Mouse (Mus musculus) stomach, embryonic 16.5 days (tissue): ENCODE measurements at regions not wholly inside any gene's neighbourhood (a gene's known extent, or its start where the extent isn't known, plus 50 kb on each side); places are given as distances from the start of the nearest gene placed in this dataset.

Experiments
- ATAC-seq: fragments of 200-750 bp; cut with Nextera tagmentation; 2 replicates; pipeline ENCODE4 v1.8.0; 2017; ENCODE audit warnings: moderate number of reproducible peaks, moderate TSS enrichment; ENCODE audit not compliant: insufficient read depth, low FRiP score
- H3K27ac ChIP-seq: fragments of 300-500 bp; sonication (generic); 2 replicates; pipeline ENCODE4 v1.5.1; 2014; ENCODE audit warnings: low read length
- H3K27me3 ChIP-seq: fragments of 300-500 bp; sonication (generic); 2 replicates; pipeline ENCODE4 v1.6.1; 2014; ENCODE audit warnings: low read length, control low read depth, mixed read lengths; ENCODE audit not compliant: control insufficient read depth, insufficient read depth
- H3K36me3 ChIP-seq: fragments of 300-500 bp; sonication (generic); 2 replicates; pipeline ENCODE4 v1.6.1; 2014; ENCODE audit warnings: low read length; ENCODE audit not compliant: control insufficient read depth, insufficient read depth
- H3K4me1 ChIP-seq: fragments of 300-500 bp; sonication (generic); 2 replicates; pipeline ENCODE4 v1.6.1; 2014; ENCODE audit warnings: low read length, control low read depth, mixed read lengths; ENCODE audit not compliant: control insufficient read depth, insufficient read depth
- H3K4me2 ChIP-seq: fragments of 300-500 bp; sonication (generic); 2 replicates; pipeline ENCODE4 v1.6.1; 2014; ENCODE audit warnings: low read depth, low read length, mixed read lengths
- H3K4me3 ChIP-seq: fragments of 300-500 bp; sonication (generic); replicated peaks from 2 replicates; pipeline ENCODE4 v1.5.1; 2014; ENCODE audit warnings: mild to moderate bottlenecking, low read length
- H3K9ac ChIP-seq: fragments of 300-500 bp; sonication (generic); 2 replicates; pipeline ENCODE4 v1.6.1; 2014; ENCODE audit warnings: low read length
- H3K9me3 ChIP-seq: fragments of 300-500 bp; sonication (generic); replicated peaks from 2 replicates; pipeline ENCODE4 v1.6.1; 2016; ENCODE audit warnings: low read length, control low read depth; ENCODE audit not compliant: control insufficient read depth
- WGBS: fragments of 180-500 bp; shearing (Covaris S2); extraction: QIAGEN DNeasy Blood & Tissue Kit; methylation state at CpG from one replicate; pipeline ENCODE4 v1.1.7; 2014; 5-methylcytosine and 5-hydroxymethylcytosine counted together

GRCm38 (mm10) chr3:144049270-144049669 lies 155.8 kb downstream of the Lmo4 start:
- Histone ChIP-seq H3K36me3 (no peaks in the 10 kb centered on the region), H3K9me3 (no peaks in the 10 kb centered on the region), H3K4me2 (no peak overlapping the region), H3K27me3 (no peaks in the 10 kb centered on the region), H3K9ac (no peak overlapping the region), H3K4me1 (no peaks in the 10 kb centered on the region), H3K27ac (no peak overlapping the region), H3K4me3 (no peak overlapping the region)
- ATAC-seq: no peak
- WGBS: 66% methylated on average over 4 of the region's 4 CpGs

GRCm38 (mm10) chr3:144044366-144044765 lies 160.7 kb downstream of the Lmo4 start:
- no peak overlapping the region for H3K4me3 ChIP-seq
- H3K4me2 ChIP-seq: no peak overlapping the region
- H3K27me3 ChIP-seq: no peaks in the 10 kb centered on the region
- no peak for ATAC-seq
- no peaks in the 10 kb centered on the region for H3K36me3 ChIP-seq
- no peaks in the 10 kb centered on the region for H3K4me1 ChIP-seq
- no peak overlapping the region for H3K9ac ChIP-seq
- 77% methylated on average over 2 of the region's 2 CpGs for WGBS
- H3K9me3 ChIP-seq: no peaks in the 10 kb centered on the region
- H3K27ac ChIP-seq: no peak overlapping the region

- no peaks in the 10 kb centered on the region for H3K27me3 ChIP-seq
- H3K4me1 ChIP-seq: no peaks in the 10 kb centered on the region
- no peaks in the 10 kb centered on the region for H3K36me3 ChIP-seq
- no peak overlapping the region for H3K4me2 ChIP-seq
- no peak for ATAC-seq
- H3K9me3 ChIP-seq: no peaks in the 10 kb centered on the region
- 74% methylated on average over 5 of the region's 5 CpGs for WGBS
- H3K9ac ChIP-seq: no peak overlapping the region
- H3K4me3 ChIP-seq: no peak overlapping the region
- no peak overlapping the region for H3K27ac ChIP-seq
Measured at GRCm38 (mm10) chr3:144041788-144042187, 163.2 kb downstream of the Lmo4 start.

GRCm38 (mm10) chr3:144039498-144039897 lies 165.5 kb downstream of the Lmo4 start:
- no peaks in the 10 kb centered on the region for H3K4me1 ChIP-seq
- ATAC-seq: no peak
- H3K4me3 ChIP-seq: no peak overlapping the region
- no peak overlapping the region for H3K9ac ChIP-seq
- H3K27ac ChIP-seq: no peak overlapping the region
- no peaks in the 10 kb centered on the region for H3K27me3 ChIP-seq
- no peaks in the 10 kb centered on the region for H3K36me3 ChIP-seq
- no peak overlapping the region for H3K4me2 ChIP-seq
- no peaks in the 10 kb centered on the region for H3K9me3 ChIP-seq
- WGBS: 80% methylated on average over 3 of the region's 3 CpGs

- Histone ChIP-seq H3K4me3 (no peak overlapping the region), H3K4me1 (no peaks in the 10 kb centered on the region), H3K27me3 (no peaks in the 10 kb centered on the region), H3K27ac (no peak overlapping the region), H3K9ac (no peak overlapping the region), H3K36me3 (no peaks in the 10 kb centered on the region), H3K9me3 (no peaks in the 10 kb centered on the region), H3K4me2 (no peak overlapping the region)
- 94% methylated on average over 1 of the region's 1 CpGs for WGBS
- ATAC-seq: no peak
Measured at GRCm38 (mm10) chr3:144029611-144030010, 175.4 kb downstream of the Lmo4 start.

GRCm38 (mm10) chr3:144029121-144029520 lies 175.9 kb downstream of the Lmo4 start:
- Histone ChIP-seq H3K27me3 (no peaks in the 10 kb centered on the region), H3K4me1 (no peaks in the 10 kb centered on the region), H3K9me3 (no peaks in the 10 kb centered on the region), H3K27ac (no peak overlapping the region), H3K9ac (no peak overlapping the region), H3K4me2 (no peak overlapping the region), H3K36me3 (no peaks in the 10 kb centered on the region), H3K4me3 (no peak overlapping the region)
- 79% methylated on average over 3 of the region's 3 CpGs for WGBS
- no peak for ATAC-seq

- whole genome bisulfite sequencing: 85% methylated on average over 6 of the region's 6 CpGs
- ATAC-seq: no peak
Measured at GRCm38 (mm10) chr3:144027134-144027980, 177.7 kb downstream of the Lmo4 start.

GRCm38 (mm10) chr3:144025451-144026125 lies 179.4 kb downstream of the Lmo4 start:
- H3K4me3 ChIP-seq: no peak overlapping the region
- ATAC-seq: no peak
- no peak overlapping the region for H3K4me2 ChIP-seq
- no peak overlapping the region for H3K9ac ChIP-seq
- H3K4me1 ChIP-seq: no peaks in the 10 kb centered on the region
- H3K27me3 ChIP-seq: no peaks in the 10 kb centered on the region
- WGBS: 60% methylated on average over 14 of the region's 14 CpGs
- H3K36me3 ChIP-seq: no peaks in the 10 kb centered on the region
- H3K27ac ChIP-seq: no peak overlapping the region
- no peaks in the 10 kb centered on the region for H3K9me3 ChIP-seq

More at GRCm38 (mm10) chr3:144027134-144027980, 177.7 kb downstream of the Lmo4 start:
- H3K27me3 ChIP-seq: no peaks in the 10 kb centered on the region
- no peaks in the 10 kb centered on the region for H3K9me3 ChIP-seq
- no peak overlapping the region for H3K4me2 ChIP-seq
- H3K9ac ChIP-seq: no peak overlapping the region
- no peaks in the 10 kb centered on the region for H3K36me3 ChIP-seq
- H3K4me3 ChIP-seq: no peak overlapping the region
- no peak overlapping the region for H3K27ac ChIP-seq
- H3K4me1 ChIP-seq: no peaks in the 10 kb centered on the region

GRCm38 (mm10) chr3:144024216-144024615 lies 180.8 kb downstream of the Lmo4 start:
- 69% methylated on average over 5 of the region's 5 CpGs for WGBS
- no peak for ATAC-seq
- Histone ChIP-seq H3K36me3 (no peaks in the 10 kb centered on the region), H3K4me1 (no peaks in the 10 kb centered on the region), H3K4me2 (no peak overlapping the region), H3K4me3 (no peak overlapping the region), H3K9ac (no peak overlapping the region), H3K27me3 (no peaks in the 10 kb centered on the region), H3K27ac (no peak overlapping the region), H3K9me3 (no peaks in the 10 kb centered on the region)
